In the genomic region with DNA sequence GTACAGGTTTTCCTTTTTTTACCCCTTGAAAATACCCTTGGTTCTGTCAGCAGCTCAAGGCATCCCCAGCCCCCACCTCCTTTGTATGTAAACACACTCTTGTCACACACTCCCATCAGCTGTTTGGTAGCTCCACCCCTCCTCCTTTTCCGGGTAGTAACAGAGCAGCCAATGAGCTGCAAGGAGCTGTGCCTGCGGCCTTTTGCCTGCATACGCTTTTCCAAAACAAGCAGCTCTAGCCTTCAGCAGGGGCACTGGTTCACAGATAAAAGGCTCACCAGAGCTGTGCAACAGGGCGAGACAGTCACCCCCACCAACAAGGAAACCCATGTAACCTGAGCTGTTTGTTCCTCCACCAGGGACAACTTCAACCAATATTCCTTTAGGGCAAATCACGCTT, we compare ENCODE assay signal across 8 mouse cellular contexts. TPM values are rescaled to one million over a fixed set of nuclear protein-coding genes. Genes with fewer than 3 reads are reported as not detected.
DNase-seq lines count a peak whose midpoint lies in the region; ATAC-seq and TF ChIP-seq lines count a peak whose summit lies in the region.

No protein-coding gene starts in this region.

- H3K36me3 ChIP-seq in ES-Bruce4 (ENCODE audit: control insufficient read depth, insufficient read depth, low read length, poor library complexity, severe bottlenecking): peaks cover 5% of the 10 kb centered on the region; the same call in 1 of the 2 replicates
- peaks cover 11% of the 10 kb centered on the region; the same call in 1 of the 2 replicates for H3K36me3 ChIP-seq in forebrain, embryonic 15.5 days
- H3K36me3 ChIP-seq in neural tube, embryonic 15.5 days: 0 out of 2 replicates have a peak, but pooled peaks cover 10% of the 10 kb centered on the region

- no peak overlapping the region for H3K9ac ChIP-seq in ES-Bruce4 (ENCODE audit: low read depth, poor library complexity, severe bottlenecking)
- peak overlapping the region; percentile 89 for H3K9ac ChIP-seq in forebrain, embryonic 15.5 days (replicated peaks)
- peak overlapping the region; percentile 48 for H3K9ac ChIP-seq in neural tube, embryonic 15.5 days (replicated peaks)

- TF ChIP-seq EP300 in ES-Bruce4 (IDR thresholded peaks at IDR 0.05; ENCODE audit: insufficient read depth, low read depth, low read length): peak; percentile 73; the same call in 1 of the 2 replicates

- H3K4me3 ChIP-seq in ES-Bruce4 (ENCODE audit: low read depth, low read length): peak overlapping the region; percentile 24; the same call in 1 of the 2 replicates
- peak overlapping the region; percentile 88 for H3K4me3 ChIP-seq in forebrain, embryonic 15.5 days
- H3K4me3 ChIP-seq in neural tube, embryonic 15.5 days (replicated peaks): peak overlapping the region; percentile 73

- ATAC-seq in forebrain, embryonic 15.5 days (replicated peaks): peak; percentile 60
- peak; percentile 59 for ATAC-seq in neural tube, embryonic 15.5 days (ENCODE audit: low FRiP score)

- H3K27ac ChIP-seq in ES-Bruce4 (ENCODE audit: insufficient read depth, low read length): peak overlapping the region; percentile 86
- peak overlapping the region; percentile 87 for H3K27ac ChIP-seq in forebrain, embryonic 15.5 days (replicated peaks)
- H3K27ac ChIP-seq in neural tube, embryonic 15.5 days (replicated peaks): peak overlapping the region; percentile 80

- peak overlapping the region; percentile 87 for H3K4me2 ChIP-seq in forebrain, embryonic 15.5 days (replicated peaks)
- peak overlapping the region; percentile 79 for H3K4me2 ChIP-seq in neural tube, embryonic 15.5 days

- no peak for TF ChIP-seq POLR2A in ES-Bruce4 (IDR thresholded peaks at IDR 0.05; ENCODE audit: insufficient read depth, low read length)

- H3K27me3 ChIP-seq in ES-Bruce4 (ENCODE audit: control insufficient read depth, insufficient read depth, low read length, poor library complexity, severe bottlenecking): no peaks in the 10 kb centered on the region
- H3K27me3 ChIP-seq in forebrain, embryonic 15.5 days: no peaks in the 10 kb centered on the region
- H3K27me3 ChIP-seq in neural tube, embryonic 15.5 days (replicated peaks): no peaks in the 10 kb centered on the region

- DNase-seq in cerebellum, adult 11-12 months: peak; percentile 81
- peak; percentile 86 for DNase-seq in heart, postnatal 25 days (ENCODE audit: low spot score)
- DNase-seq in layer of hippocampus, adult 18-20 months (ENCODE audit: low spot score in 2 of 2): peak; percentile 70 to 84
- peak; percentile 94 to 96 for DNase-seq in lung, adult 18-20 months
- peak; percentile 82 for DNase-seq in testis, postnatal 14 days (ENCODE audit: low spot score)

- no peaks in the 10 kb centered on the region for H3K4me1 ChIP-seq in ES-Bruce4 (ENCODE audit: control insufficient read depth, insufficient read depth, low read length)
- H3K4me1 ChIP-seq in forebrain, embryonic 15.5 days: peaks cover 33% of the 10 kb centered on the region
- peaks cover 32% of the 10 kb centered on the region for H3K4me1 ChIP-seq in neural tube, embryonic 15.5 days

- 1% methylated on average over 5 of the region's 5 CpGs for WGBS in forebrain, embryonic 15.5 days
- WGBS in neural tube, embryonic 15.5 days: 0% methylated on average over 5 of the region's 5 CpGs

- TF ChIP-seq CTCF in ES-Bruce4 (IDR thresholded peaks at IDR 0.05; ENCODE audit: low read depth, low read length): no peak

- H3K9me3 ChIP-seq in ES-Bruce4 (replicated peaks; ENCODE audit: control insufficient read depth, insufficient read depth, low read length, poor library complexity, severe bottlenecking): no peaks in the 10 kb centered on the region
- H3K9me3 ChIP-seq in forebrain, embryonic 15.5 days: no peaks in the 10 kb centered on the region
- no peaks in the 10 kb centered on the region for H3K9me3 ChIP-seq in neural tube, embryonic 15.5 days (replicated peaks)

- intact Hi-C loops in heart, postnatal 25 days (cut with DNase I): loop anchor here (5.0 kb wide), 3 partner anchors 37 to 73 kb away; no protein-coding TSS in a partner anchor

RNA-seq across cellular contexts. Expression of gene Ube2h, which starts 4.0 kb away (rescaled TPM):
- 64.6 and 68.1 TPM in 2 replicates for polyA plus RNA-seq in ES-Bruce4 (2011; ENCODE audit: insufficient read depth, insufficient read length, low read depth, missing spikeins)
- polyA plus RNA-seq in forebrain, embryonic 15.5 days (2015; fragmentation: Nextera tagmentation; extraction: Ambion mirVana): 65.7 and 68.5 TPM in 2 replicates
- total RNA-seq in heart, postnatal 25 days (2021): 10 to 100 TPM; 64.4 to 80.8 TPM
- total RNA-seq in layer of hippocampus, adult 18-20 months (2021): 10 to 100 TPM; 88.4 to 89.6 TPM
- polyA plus RNA-seq in neural tube, embryonic 15.5 days (2015; fragmentation: Nextera tagmentation; extraction: Ambion mirVana): 47.9 and 53.9 TPM in 2 replicates

Comparison
In these comparisons a context has a peak if more than half of its experiments do, and no peak if none do; other contexts are left out.
1. Peak in every context shown above with its lines: DNase-seq, ATAC-seq, H3K4me3 ChIP-seq and H3K27ac ChIP-seq.
2. H3K4me3 ChIP-seq: peak in every context shown above with its lines; median percentile 88 in forebrain, embryonic 15.5 days; 73 in neural tube, embryonic 15.5 days; 24 in ES-Bruce4.